Mouse (Mus musculus): ENCODE measurements around the gene Ric1.

Ric1 gene

GRCm38 (mm10) chr19:29525588-29525987, 3.5 kb downstream of the Ric1 start:
- WGBS = 90% methylated on average over 4 of the region's 4 CpGs

- 93% methylated on average over 4 of the region's 4 CpGs for WGBS
Measured at GRCm38 (mm10) chr19:29527299-29527698, 5.2 kb downstream of the Ric1 start.

GRCm38 (mm10) chr19:29528568-29528967, 6.5 kb downstream of the Ric1 start:
- WGBS = 67% methylated on average over 2 of the region's 2 CpGs

GRCm38 (mm10) chr19:29534030-29534429, 11.9 kb downstream of the Ric1 start:
- 91% methylated on average over 5 of the region's 5 CpGs for WGBS

GRCm38 (mm10) chr19:29542256-29542970, 20.3 kb downstream of the Ric1 start:
- WGBS = 65% methylated on average over 8 of the region's 8 CpGs

- WGBS = 95% methylated on average over 6 of the region's 6 CpGs
Measured at GRCm38 (mm10) chr19:29544026-29544425, 21.9 kb downstream of the Ric1 start.

- WGBS = 87% methylated on average over 2 of the region's 2 CpGs
Measured at GRCm38 (mm10) chr19:29550618-29551017, 28.5 kb downstream of the Ric1 start.

- 98% methylated on average over 1 of the region's 1 CpGs for WGBS
Measured at GRCm38 (mm10) chr19:29551128-29551527, 29.0 kb downstream of the Ric1 start.

- WGBS = 96% methylated on average over 1 of the region's 1 CpGs
Measured at GRCm38 (mm10) chr19:29551980-29552379, 29.9 kb downstream of the Ric1 start.

- 94% methylated on average over 7 of the region's 7 CpGs for WGBS
Measured at GRCm38 (mm10) chr19:29557171-29557845, 35.2 kb downstream of the Ric1 start.

- 78% methylated on average over 4 of the region's 4 CpGs for WGBS
Measured at GRCm38 (mm10) chr19:29562166-29562565, 40.1 kb downstream of the Ric1 start.

- 76% methylated on average over 3 of the region's 3 CpGs for whole genome bisulfite sequencing
Measured at GRCm38 (mm10) chr19:29562603-29563002, 40.5 kb downstream of the Ric1 start.

- WGBS = 51% methylated on average over 7 of the region's 7 CpGs
Measured at GRCm38 (mm10) chr19:29563258-29563779, 41.2 kb downstream of the Ric1 start.

- WGBS = 83% methylated on average over 1 of the region's 1 CpGs
Measured at GRCm38 (mm10) chr19:29566512-29566911, 44.4 kb downstream of the Ric1 start.

GRCm38 (mm10) chr19:29582439-29582838, 60.4 kb downstream of the Ric1 start:
- WGBS = 88% methylated on average over 2 of the region's 2 CpGs

GRCm38 (mm10) chr19:29583734-29584133, 61.7 kb downstream of the Ric1 start:
- 75% methylated on average over 6 of the region's 6 CpGs for WGBS

- 69% methylated on average over 3 of the region's 3 CpGs for WGBS
Measured at GRCm38 (mm10) chr19:29593783-29594182, 71.7 kb downstream of the Ric1 start.

- WGBS = 77% methylated on average over 3 of the region's 3 CpGs
Measured at GRCm38 (mm10) chr19:29596276-29596675, 74.2 kb downstream of the Ric1 start.

- WGBS = 97% methylated on average over 2 of the region's 2 CpGs
Measured at GRCm38 (mm10) chr19:29596985-29597384, 74.9 kb downstream of the Ric1 start.

GRCm38 (mm10) chr19:29598981-29599380, 76.9 kb downstream of the Ric1 start:
- 96% methylated on average over 5 of the region's 5 CpGs for WGBS

- WGBS = 86% methylated on average over 14 of the region's 14 CpGs
Measured at GRCm38 (mm10) chr19:29603548-29604353, 81.7 kb downstream of the Ric1 start.

- 94% methylated on average over 3 of the region's 3 CpGs for WGBS
Measured at GRCm38 (mm10) chr19:29604653-29605052, 82.6 kb downstream of the Ric1 start.

Data from cerebral cortex, adult 2 months (tissue).